Mouse (Mus musculus) adrenal gland, postnatal 4 days (tissue): ENCODE results near the gene Bmp8a. TPM values are rescaled to one million over a fixed set of nuclear protein-coding genes. Genes with fewer than 3 reads are reported as not detected.
"Not testable (repeated sequence)": the region's sequence is repeated elsewhere in the genome, so short reads cannot be mapped to it uniquely, and the experiment has no call there.

Experiments used
- DNase-seq, 2 experiments: peaks; one replicate each; pipeline ENCODE4 v3.0.0; 2021 to 2022; ENCODE audit warnings: low spot score in 2 of 2, mixed read lengths in 2 of 2
- long read RNA-seq, 2 experiments: library from polyadenylated mRNA; stranded (forward); transcript quantifications; one replicate each; pipeline ENCODE4 v2.0.0; 2021
- total RNA-seq, 2 experiments: library from RNA; stranded (reverse); gene quantifications; 2 replicates each; pipeline ENCODE4 v1.2.3; 2021

The Bmp8a gene
- total RNA-seq: not detected
- long read RNA-seq, experiment 1: 0 reads
- long read RNA-seq, experiment 2, partial matches to known transcripts: 0 of 1 reads
- long read RNA-seq, experiment 2, other reads (novel, unspliced or antisense): 1 of 1 reads

- DNase-seq: peak in 1 of 2 experiments; percentile 47
These were observed at the start of gene Bmp8a for GRCm38 (mm10) chr4:123342642-123343470. Gene Bmp8a (minus strand): TSS chr4:123343252.

GRCm38 (mm10) chr4:123392187-123392586, 49.1 kb upstream of the Bmp8a start:
- no peak for DNase-seq

- no peak for DNase-seq
These were observed 42.0 kb upstream of the Bmp8a start for GRCm38 (mm10) chr4:123385028-123385427.

GRCm38 (mm10) chr4:123383173-123383572, 40.1 kb upstream of the Bmp8a start:
- no peak for DNase-seq

GRCm38 (mm10) chr4:123382051-123382450, 39.0 kb upstream of the Bmp8a start:
- DNase-seq: no peak

DNA sequence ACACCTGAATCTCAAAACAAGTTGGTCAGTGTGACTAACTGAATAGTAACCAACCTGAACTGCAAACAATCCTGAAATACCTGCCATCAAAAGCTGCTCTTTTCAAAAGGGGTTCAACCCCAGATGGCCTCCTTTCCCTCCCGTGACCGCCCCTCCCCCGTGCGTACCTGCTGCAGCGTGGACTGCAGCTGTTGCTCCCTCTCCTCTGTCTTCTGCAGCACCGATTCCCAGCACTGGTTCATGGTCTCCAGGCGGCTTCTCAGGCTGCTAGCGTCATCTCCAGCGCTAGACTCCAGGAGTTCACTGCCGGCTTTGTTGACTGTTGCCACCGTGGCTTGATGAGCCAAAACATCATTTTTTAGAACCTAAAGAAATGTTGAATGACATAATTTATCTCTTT, 38.5 kb upstream of the Bmp8a start:
- no peak for DNase-seq

DNA sequence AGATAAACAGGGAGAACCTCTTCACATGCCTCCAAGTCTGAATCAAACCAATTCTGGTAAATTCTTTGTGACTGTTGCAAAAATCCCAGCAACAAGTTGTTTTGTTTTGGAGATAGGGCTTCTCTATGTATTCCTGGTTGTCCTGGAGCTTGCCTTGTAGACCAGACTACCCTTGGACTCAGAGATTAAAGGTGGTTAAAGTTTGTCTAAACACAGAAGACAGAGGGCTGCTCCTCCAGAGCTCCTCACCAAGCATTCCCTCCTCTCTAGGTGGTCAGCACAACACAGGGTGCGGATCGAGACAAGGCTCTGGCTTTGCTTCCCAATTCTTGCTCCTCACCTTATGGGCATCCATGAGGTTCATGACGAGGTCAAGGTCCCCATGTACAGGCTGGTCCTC, 33.0 kb upstream of the Bmp8a start:
- DNase-seq: no peak

GRCm38 (mm10) chr4:123374316-123375008, 31.4 kb upstream of the Bmp8a start:
- no peak for DNase-seq

- no peak for DNase-seq
These were observed 20.5 kb upstream of the Bmp8a start for GRCm38 (mm10) chr4:123363555-123363954.

GRCm38 (mm10) chr4:123360771-123361170, 17.7 kb upstream of the Bmp8a start:
- DNase-seq: no peak

DNA sequence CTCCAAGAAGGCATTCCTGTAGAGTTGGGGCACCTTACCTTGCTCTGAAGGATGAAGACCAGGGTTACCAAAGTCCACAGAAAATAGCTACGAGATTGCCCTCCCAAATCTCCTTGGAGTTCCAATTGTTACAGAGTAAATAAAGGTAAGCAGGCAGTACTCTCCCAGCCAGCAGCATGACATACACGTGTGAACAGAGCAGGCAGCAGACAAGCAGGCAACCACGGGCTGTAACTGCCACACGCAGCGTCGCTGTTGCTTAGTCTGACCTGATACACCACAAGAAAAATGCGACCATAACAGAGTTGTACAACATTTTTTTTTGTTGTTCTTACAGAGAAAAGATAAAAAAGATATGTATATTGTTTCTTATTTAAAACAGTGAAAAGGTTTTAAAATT, 15.6 kb upstream of the Bmp8a start:
- DNase-seq: no peak

DNA sequence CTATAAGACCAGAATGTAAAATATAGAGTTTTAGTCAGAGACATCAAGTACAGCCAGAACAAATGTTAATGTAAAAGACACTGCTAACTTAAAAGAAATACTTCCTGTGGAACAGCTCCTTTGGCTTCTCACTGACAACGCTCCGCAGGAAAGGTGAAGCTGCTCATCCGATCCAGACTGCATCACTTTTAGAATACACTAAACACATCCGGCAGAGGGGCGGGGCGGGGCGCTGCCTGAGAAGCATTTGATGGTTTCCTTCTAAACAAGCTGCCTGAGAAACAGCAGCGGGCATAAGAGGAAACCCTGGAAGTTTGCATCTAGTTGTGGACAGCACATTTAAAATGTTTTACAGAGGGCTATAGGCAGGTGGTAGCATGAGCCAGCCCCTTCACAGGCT, 12.9 kb upstream of the Bmp8a start:
- no peak for DNase-seq

GRCm38 (mm10) chr4:123353271-123353877, 10.3 kb upstream of the Bmp8a start:
- no peak for DNase-seq

- no peak for DNase-seq
These were observed 378 bp upstream of the Bmp8a start for GRCm38 (mm10) chr4:123343471-123343789.

GRCm38 (mm10) chr4:123342091-123342641, 886 bp downstream of the Bmp8a start:
- no peak for DNase-seq

GRCm38 (mm10) chr4:123340232-123340631, 2.8 kb downstream of the Bmp8a start:
- DNase-seq: no peak

DNA sequence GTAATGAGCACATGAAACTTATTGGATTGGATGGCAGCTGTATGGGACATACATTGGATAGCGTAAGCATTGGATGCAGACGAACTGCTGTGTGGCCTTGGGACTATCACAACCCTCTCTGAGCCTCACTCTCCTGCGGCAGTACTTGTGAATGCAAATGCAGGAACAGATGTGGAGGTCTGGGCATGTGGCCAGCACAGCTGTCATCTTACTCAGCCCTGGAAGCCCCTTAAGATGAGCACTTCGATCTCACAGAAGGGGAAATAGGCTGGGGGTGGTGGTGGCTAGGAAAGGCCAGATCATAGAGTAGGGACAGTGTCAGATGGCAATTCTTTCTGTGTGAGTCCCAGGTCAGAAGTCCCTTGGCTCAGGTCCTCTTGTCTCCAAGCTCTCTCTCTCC, 5.4 kb downstream of the Bmp8a start:
- DNase-seq: no peak

DNA sequence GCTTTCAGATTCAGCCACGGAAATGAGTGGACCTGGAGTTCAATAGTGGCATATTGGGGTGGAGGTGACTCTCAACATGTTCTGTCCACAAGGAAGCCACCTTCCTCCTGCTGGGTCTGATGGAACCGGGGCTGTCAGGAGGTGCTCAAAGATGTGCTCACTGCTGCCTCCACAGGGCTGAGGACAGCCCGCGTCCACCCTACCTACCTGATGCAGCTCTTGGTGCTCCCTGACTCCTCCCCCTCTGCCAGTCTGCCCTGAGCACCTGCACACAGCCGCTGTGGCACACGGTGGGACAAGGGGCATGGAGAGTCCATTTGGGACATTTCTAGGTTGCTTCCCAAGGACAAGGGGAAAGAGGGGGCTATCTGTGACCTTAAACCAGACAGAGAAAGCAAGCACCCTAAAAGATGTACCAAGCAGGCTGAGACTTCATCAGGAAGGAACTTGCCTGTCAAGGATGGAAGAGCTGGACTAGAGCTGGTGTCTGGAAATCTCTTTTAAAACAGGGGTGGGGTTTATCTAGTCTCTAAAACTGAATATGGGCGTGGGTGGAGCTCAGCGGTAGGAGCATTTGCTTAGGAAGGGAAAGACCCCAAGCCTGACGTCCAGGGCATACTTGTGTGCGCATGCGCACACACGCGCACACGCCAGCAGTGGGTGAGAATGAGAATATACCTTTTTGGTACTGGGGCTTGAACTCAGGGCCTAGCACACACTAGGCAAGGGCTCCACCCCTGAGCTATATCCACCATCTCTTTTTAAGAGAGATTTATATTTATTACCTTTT, 7.1 kb downstream of the Bmp8a start:
- DNase-seq: no peak

DNA sequence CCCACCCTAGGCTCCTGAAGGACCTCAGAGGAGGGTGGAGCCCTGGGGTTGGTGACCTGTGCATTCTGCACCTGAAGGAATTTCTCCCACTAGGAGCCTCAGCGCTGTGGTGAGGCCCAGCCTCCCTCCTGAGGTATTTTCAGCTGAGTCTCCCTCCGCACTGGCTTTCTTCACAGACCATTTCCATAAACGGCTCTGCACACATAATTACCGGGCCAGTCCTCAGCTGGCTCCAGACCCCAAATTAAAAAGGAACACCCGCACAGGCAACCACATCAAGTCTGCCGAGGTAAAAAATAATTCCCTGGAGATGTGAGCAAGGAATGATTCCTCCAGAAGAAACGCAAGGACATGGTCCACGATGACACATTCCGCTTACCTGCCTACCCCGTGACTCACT, 7.8 kb downstream of the Bmp8a start:
- DNase-seq: not testable (repeated sequence)

GRCm38 (mm10) chr4:123334177-123334576, 8.9 kb downstream of the Bmp8a start:
- no peak for DNase-seq

GRCm38 (mm10) chr4:123333151-123333550, 9.9 kb downstream of the Bmp8a start:
- DNase-seq: no peak
